9 mouse cellular contexts compared by ENCODE assay signal in the genomic region with DNA sequence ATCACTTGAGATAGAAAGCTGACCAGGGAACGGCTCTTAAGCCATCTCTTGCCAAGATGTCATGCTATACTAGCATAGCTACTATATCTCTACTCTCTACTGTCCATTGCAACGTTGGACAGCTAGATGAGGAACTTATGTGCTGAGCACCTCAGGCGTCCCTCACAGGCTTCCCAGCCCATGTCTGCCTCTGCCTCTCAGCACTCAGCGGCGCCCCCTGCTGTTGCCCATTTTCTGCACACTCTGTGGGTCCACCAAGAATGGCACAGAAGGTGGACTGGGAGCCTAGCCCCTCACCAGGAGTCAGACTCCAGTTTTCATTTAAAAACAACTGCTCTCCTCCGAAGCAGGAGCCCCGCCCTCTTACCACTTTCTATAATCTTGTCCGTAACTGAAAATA.
DNase-seq lines count a peak whose midpoint lies in the region; ATAC-seq and TF ChIP-seq lines count a peak whose summit lies in the region.
"Had no signal": no experiment of that assay in that cellular context is flagged by ENCODE, and none has a peak within 500 bp of the region (broad histone marks: within the 10 kb centered on the region; RNA-seq: fewer than 3 reads in every experiment).

No protein-coding gene starts in this region.

- TF ChIP-seq POLR2A in cortical plate, adult 2 months (IDR thresholded peaks at IDR 0.05; ENCODE audit: extremely low read depth, insufficient read depth, low read length) = no peak

- no peaks in the 10 kb centered on the region for H3K27me3 ChIP-seq in liver, embryonic 11.5 days (replicated peaks; ENCODE audit: control insufficient read depth, insufficient read depth, low read length)
- H3K27me3 ChIP-seq in splenic B cell, adult 2 months (ENCODE audit: control insufficient read depth, insufficient read depth, low read length, poor library complexity, severe bottlenecking) = no peaks in the 10 kb centered on the region
- H3K27me3 ChIP-seq in forebrain, embryonic 13.5 days = no peaks in the 10 kb centered on the region
- H3K27me3 ChIP-seq: midbrain, embryonic 12.5 days had no signal

- 0 out of 2 replicates have a peak, but pooled peaks have one; percentile 22 for TF ChIP-seq CTCF in cortical plate, adult 2 months (IDR thresholded peaks at IDR 0.05; ENCODE audit: extremely low read depth, insufficient read depth, low read length)

- no peaks in the 10 kb centered on the region for H3K9me3 ChIP-seq in liver, embryonic 11.5 days (ENCODE audit: control insufficient read depth, low read length)
- H3K9me3 ChIP-seq in forebrain, embryonic 13.5 days (replicated peaks) = no peaks in the 10 kb centered on the region
- H3K9me3 ChIP-seq: midbrain, embryonic 12.5 days had no signal

- no peaks in the 10 kb centered on the region; the same call in 1 of the 2 replicates for H3K36me3 ChIP-seq in liver, embryonic 11.5 days (ENCODE audit: control insufficient read depth, insufficient read depth, low read length)
- H3K36me3 ChIP-seq in splenic B cell, adult 2 months (ENCODE audit: control insufficient read depth, insufficient read depth, low read length, poor library complexity, severe bottlenecking) = no peaks in the 10 kb centered on the region
- no peaks in the 10 kb centered on the region for H3K36me3 ChIP-seq in forebrain, embryonic 13.5 days (ENCODE audit: poor library complexity, severe bottlenecking)
- H3K36me3 ChIP-seq: midbrain, embryonic 12.5 days had no signal

- WGBS in liver, embryonic 11.5 days = 57% methylated on average over 8 of the region's 8 CpGs
- 74% methylated on average over 8 of the region's 8 CpGs for WGBS in forebrain, embryonic 13.5 days

- no peak overlapping the region for H3K27ac ChIP-seq in liver, embryonic 11.5 days (ENCODE audit: low read depth, low read length)
- no peak overlapping the region for H3K27ac ChIP-seq in cortical plate, adult 2 months (ENCODE audit: insufficient read depth, low read length)
- H3K27ac ChIP-seq in forebrain, embryonic 13.5 days = no peak overlapping the region
- H3K27ac ChIP-seq: midbrain, embryonic 12.5 days had no signal

- ATAC-seq in liver, embryonic 11.5 days (replicated peaks; ENCODE audit: low FRiP score) = no peak
- ATAC-seq in forebrain, embryonic 13.5 days = no peak

- peak; percentile 41 to 54 for DNase-seq in adrenal gland, adult 18-20 months (ENCODE audit: low spot score in 2 of 2)
- DNase-seq in adrenal gland, adult 8-10 months = no peak
- peak; percentile 43 for DNase-seq in liver
- DNase-seq in liver, embryonic 11.5 days (ENCODE audit: low spot score) = no peak
- DNase-seq in splenic B cell, adult 2 months (ENCODE audit: low read depth, low spot score) = peak; percentile 66
- no peak for DNase-seq in right cerebral cortex, adult 18-20 months

- H3K4me3 ChIP-seq in liver, embryonic 11.5 days (ENCODE audit: low read depth, low read length) = no peak overlapping the region
- no peak overlapping the region for H3K4me3 ChIP-seq in cortical plate, adult 2 months (ENCODE audit: insufficient read depth, low read length)
- H3K4me3 ChIP-seq in forebrain, embryonic 13.5 days = no peak overlapping the region
- H3K4me3 ChIP-seq: midbrain, embryonic 12.5 days had no signal

- no peak overlapping the region for H3K9ac ChIP-seq in liver, embryonic 11.5 days (ENCODE audit: low read depth, low read length)
- H3K9ac ChIP-seq in forebrain, embryonic 13.5 days = no peak overlapping the region
- H3K9ac ChIP-seq: midbrain, embryonic 12.5 days had no signal

- H3K4me1 ChIP-seq in liver, embryonic 11.5 days (replicated peaks; ENCODE audit: control insufficient read depth, insufficient read depth, low read length) = no peaks in the 10 kb centered on the region
- peaks cover 5% of the 10 kb centered on the region for H3K4me1 ChIP-seq in cortical plate, adult 2 months (ENCODE audit: control insufficient read depth, insufficient read depth, low read length)
- 0 out of 2 replicates have a peak, but pooled peaks cover 2% of the 10 kb centered on the region for H3K4me1 ChIP-seq in forebrain, embryonic 13.5 days

- no peak overlapping the region for H3K4me2 ChIP-seq in liver, embryonic 11.5 days
- no peak overlapping the region for H3K4me2 ChIP-seq in forebrain, embryonic 13.5 days
- H3K4me2 ChIP-seq: midbrain, embryonic 12.5 days had no signal

Comparison
In these comparisons a context has a peak if more than half of its experiments do, and no peak if none do; other contexts are left out.
1. DNase-seq: peak in adrenal gland, adult 18-20 months (2 of 2), liver (single experiment) and splenic B cell, adult 2 months (single experiment); none in adrenal gland, adult 8-10 months (single experiment), liver, embryonic 11.5 days (single experiment) and right cerebral cortex, adult 18-20 months (single experiment).